Mouse (Mus musculus) cortical plate, adult 2 months (tissue): ENCODE measurements around the gene Aspa. TPM values are rescaled to one million over a fixed set of nuclear protein-coding genes. Genes with fewer than 3 reads are reported as not detected.
A peak's percentile ranks its signal among the peaks of the same experiment; 100 is the strongest.

Experiments
- H3K27ac ChIP-seq: fragments of 200-500 bp; 2 replicates; pipeline ENCODE4 v1.5.1; 2012; ENCODE audit warnings: low read length, control low read depth, inconsistent platforms; ENCODE audit not compliant: insufficient read depth
- H3K4me1 ChIP-seq: fragments of 200-500 bp; 2 replicates; pipeline ENCODE4 v1.6.1; 2011; ENCODE audit warnings: low read length; ENCODE audit not compliant: control insufficient read depth, insufficient read depth
- H3K4me3 ChIP-seq: fragments of 200-500 bp; 2 replicates; pipeline ENCODE4 v1.5.1; 2011; ENCODE audit warnings: mild to moderate bottlenecking, low read length, control low read depth; ENCODE audit not compliant: insufficient read depth
- CTCF ChIP-seq: fragments of 200-500 bp; IDR thresholded peaks from 2 replicates; pipeline ENCODE4 v1.5.1; 2011; ENCODE audit warnings: mild to moderate bottlenecking, control low read depth, low read length; ENCODE audit not compliant: insufficient read depth; ENCODE audit errors: extremely low read depth
- POLR2A ChIP-seq: fragments of 200-500 bp; IDR thresholded peaks from 2 replicates; pipeline ENCODE4 v1.6.1; 2011; ENCODE audit warnings: mild to moderate bottlenecking, low read length, control low read depth; ENCODE audit not compliant: insufficient read depth; ENCODE audit errors: extremely low read depth
- polyA plus RNA-seq: library from polyadenylated mRNA; depleted of rRNA; stranded (reverse); fragments of >200 nt; gene quantifications from 2 replicates; pipeline ENCODE4 v1.2.3, GENCODE M21; 2012

The Aspa gene
- polyA plus RNA-seq, 1 experiment, result 34.3 TPM

DNA sequence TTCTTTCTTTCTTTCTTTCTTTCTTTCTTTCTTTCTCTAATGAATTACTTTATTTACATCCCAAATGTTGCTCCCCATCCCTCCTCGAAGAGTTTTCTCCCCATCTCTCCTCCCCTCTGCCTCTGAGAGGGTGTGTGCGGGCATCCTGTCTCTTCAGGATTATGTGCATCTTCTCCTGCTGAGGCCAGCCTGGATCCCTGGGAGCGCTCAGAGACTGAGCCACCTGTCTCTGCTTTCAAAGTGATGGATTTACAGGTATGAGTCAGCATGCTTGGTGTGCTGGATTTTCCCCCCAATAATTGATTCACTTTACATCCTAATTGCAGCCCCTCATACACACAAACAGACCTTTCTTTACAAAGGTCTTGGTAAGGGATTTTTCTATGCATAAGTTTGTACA lies 13.4 kb downstream of the Aspa start:
- TF ChIP-seq CTCF, result no peak
- no peak for TF ChIP-seq POLR2A
- Histone ChIP-seq H3K27ac (no peak overlapping the region), H3K4me3 (no peak overlapping the region), H3K4me1 (no peaks in the 10 kb centered on the region)

DNA sequence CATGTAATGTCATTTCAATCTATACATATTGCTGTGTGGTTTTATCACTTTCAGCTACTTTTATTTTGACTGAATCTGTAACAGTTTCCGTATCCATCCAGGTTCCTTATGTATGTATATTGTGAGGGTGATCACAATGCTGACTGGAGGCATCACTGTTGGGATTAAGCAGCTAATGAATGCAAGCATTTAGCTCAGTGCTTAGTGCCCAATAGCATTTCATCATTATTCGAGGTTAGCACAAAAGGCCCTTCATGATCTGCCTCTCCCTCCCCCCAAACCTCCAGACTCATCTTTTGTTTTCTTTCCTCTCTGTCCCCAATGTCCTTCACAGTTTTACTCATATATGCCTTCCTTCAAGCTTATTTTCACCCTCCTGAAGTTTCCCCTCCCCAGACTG lies 26.3 kb downstream of the Aspa start:
- TF ChIP-seq CTCF (no peak), POLR2A (no peak)
- H3K27ac ChIP-seq, result peak overlapping the region; percentile 81; the same call in 1 of the 2 replicates
- H3K4me1 ChIP-seq, result no peaks in the 10 kb centered on the region

DNA sequence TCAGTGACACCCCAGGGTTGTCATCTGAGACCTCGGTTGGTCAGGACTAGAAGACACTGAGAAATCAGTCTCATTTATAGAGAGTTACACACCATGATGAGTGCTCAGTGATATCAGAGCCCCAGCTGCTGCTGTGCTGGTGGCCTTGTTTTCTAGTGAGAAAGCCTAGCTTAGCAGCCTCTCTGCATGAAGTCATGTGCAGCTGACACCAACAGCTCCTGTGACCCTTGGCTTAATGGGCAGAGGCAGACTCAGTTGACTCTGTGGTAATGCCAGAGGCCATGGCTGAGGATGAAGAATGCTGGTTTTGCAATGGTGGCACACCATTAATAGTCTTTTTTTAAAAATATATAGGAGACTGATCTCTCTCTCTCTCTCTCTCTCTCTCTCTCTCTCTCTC lies 39.8 kb downstream of the Aspa start:
- Histone ChIP-seq H3K4me3 (no peak overlapping the region), H3K27ac (peak overlapping the region; percentile 54; the same call in 1 of the 2 replicates), H3K4me1 (no peaks in the 10 kb centered on the region)
- TF ChIP-seq CTCF, result no peak
- TF ChIP-seq POLR2A, result no peak

More for the DNA sequence above, 26.3 kb downstream of the Aspa start:
- H3K4me3 ChIP-seq, result no peak overlapping the region

DNA sequence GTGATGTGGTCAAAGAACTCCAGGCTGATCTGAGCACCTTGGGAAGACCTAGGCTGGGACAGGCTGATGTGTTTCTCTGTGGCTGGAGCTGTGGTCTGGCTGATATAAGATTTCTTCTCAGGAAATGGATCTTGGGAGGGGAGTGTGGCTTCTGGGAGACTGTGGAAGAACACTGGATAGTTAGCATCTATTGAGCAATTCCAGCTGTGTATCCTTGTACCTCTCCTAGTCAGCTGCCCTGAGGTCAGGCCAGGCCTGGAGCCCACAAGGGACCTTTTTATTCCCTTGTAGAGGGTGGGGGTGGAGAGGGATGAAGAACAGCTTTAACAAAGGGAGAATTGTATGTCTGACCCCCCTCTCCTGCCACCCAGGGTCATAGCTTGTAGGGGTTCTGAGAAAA lies 45.0 kb downstream of the Aspa start:
- peak overlapping the region; percentile 81; the same call in 1 of the 2 replicates for H3K27ac ChIP-seq
- no peak overlapping the region for H3K4me3 ChIP-seq
- TF ChIP-seq POLR2A (no peak), CTCF (no peak)
- no peaks in the 10 kb centered on the region for H3K4me1 ChIP-seq

DNA sequence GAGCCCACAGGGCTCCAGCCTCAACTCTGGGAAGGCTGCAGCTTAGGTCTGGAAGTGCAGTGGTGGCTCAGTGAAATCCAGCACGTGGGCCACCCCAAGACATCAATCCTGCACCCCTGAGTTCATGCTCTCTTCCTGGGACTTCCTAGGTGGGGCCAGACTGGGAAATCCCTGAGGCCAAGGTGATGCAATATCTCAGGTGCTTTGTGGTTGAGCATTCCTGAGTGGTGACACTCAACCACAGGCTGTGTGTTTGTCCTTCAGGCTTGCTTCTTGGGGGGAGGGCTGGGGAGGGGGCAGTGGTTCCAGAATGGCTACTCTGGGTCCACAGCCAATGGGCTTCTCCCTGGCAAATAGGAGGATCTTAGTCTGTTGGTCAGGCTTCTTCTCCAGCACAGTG lies 45.5 kb downstream of the Aspa start:
- TF ChIP-seq POLR2A (no peak), CTCF (no peak)
- H3K4me1 ChIP-seq, result no peaks in the 10 kb centered on the region
- no peak overlapping the region for H3K4me3 ChIP-seq
- H3K27ac ChIP-seq, result peak overlapping the region; percentile 76; the same call in 1 of the 2 replicates

DNA sequence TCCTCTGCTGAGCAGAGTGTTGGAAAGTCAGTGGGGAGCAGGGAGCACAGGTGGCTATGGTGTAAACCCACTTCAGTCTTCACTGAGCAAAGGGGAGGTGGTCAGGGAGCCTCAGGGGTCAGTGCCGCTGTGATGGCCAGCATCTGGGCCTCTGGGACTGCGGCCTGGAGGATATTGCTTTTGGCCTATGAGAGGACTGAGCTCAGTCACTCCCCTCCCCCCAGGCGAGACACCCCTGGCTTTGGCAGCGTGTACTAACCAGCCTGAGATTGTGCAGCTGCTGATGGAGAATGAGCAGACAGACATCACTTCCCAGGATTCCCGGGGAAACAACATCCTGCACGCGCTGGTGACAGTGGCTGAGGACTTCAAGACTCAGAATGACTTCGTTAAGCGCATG lies 46.0 kb downstream of the Aspa start:
- H3K4me3 ChIP-seq, result no peak overlapping the region
- H3K4me1 ChIP-seq, result no peaks in the 10 kb centered on the region
- TF ChIP-seq CTCF (no peak), POLR2A (no peak)
- H3K27ac ChIP-seq, result peak overlapping the region; percentile 76; the same call in 1 of the 2 replicates

DNA sequence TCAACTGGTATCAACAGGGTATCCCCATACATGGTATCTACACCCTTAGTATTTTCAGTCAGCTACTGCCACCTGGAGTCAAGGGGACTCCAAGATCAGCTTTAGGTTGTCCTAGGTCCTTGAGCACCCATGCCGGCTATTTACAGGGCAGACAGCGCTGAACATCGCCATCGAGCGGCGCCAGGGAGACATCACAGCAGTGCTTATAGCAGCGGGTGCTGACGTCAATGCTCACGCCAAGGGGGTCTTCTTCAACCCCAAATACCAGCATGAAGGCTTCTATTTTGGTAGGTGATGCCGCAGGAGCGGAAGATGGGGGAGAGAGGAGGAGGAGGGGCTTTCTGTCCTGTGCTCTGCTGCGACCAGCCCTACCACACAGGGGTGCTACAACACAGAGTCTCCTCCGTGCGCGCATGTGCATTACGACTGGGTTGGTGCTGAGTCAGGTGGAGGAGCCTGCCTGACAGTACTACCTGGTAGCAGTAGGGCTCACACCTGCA lies 47.8 kb downstream of the Aspa start:
- H3K4me3 ChIP-seq, result peak overlapping the region; percentile 27
- H3K4me1 ChIP-seq, result no peaks in the 10 kb centered on the region
- no peak overlapping the region for H3K27ac ChIP-seq
- TF ChIP-seq POLR2A (peak; percentile 62; the same call in 1 of the 2 replicates), CTCF (peak; percentile 63)

DNA sequence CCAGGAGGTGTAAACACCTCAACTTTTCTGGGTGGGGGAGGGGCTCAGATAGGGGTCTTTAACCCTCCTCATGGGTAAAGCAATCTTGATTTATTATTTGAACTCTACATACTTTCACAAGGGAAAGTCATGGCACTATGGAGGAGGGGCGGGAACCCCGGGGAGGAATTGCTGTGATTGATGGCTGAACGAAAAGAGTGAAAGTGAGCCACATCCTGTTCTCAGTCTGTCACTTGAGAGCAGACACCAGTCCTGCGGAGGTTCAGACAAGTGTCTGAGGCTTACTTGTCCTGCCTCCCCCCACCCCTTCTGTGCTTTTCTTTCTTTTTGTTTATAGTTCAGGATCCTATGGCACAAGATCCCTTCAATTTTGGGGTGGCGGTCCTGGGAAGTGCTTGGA lies 48.7 kb downstream of the Aspa start:
- no peak for TF ChIP-seq CTCF
- no peak for TF ChIP-seq POLR2A
- H3K4me3 ChIP-seq, result no peak overlapping the region
- H3K4me1 ChIP-seq, result no peaks in the 10 kb centered on the region
- no peak overlapping the region for H3K27ac ChIP-seq

DNA sequence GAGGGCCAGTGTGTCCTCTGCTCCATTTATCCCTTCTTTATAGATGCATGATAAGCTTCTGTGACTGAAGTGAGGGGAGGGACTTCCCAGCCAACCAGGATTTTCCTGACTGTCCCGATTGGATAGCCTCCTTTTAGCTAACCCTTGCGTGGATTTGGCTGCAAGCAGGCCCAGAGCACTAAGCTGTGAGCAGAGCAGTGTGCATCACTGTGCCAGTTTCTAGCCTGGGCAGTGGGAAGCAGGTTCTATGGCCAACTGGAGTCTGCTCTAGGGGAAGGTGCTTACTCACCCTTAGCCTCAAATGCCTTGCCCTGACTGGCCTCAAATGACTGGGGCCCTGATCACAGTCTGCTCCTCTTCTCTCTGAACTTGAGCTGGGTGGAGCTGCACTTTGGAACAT lies 54.6 kb downstream of the Aspa start:
- no peak overlapping the region for H3K4me3 ChIP-seq
- H3K4me1 ChIP-seq, result no peaks in the 10 kb centered on the region
- TF ChIP-seq CTCF (no peak), POLR2A (no peak)
- H3K27ac ChIP-seq, result no peak overlapping the region

DNA sequence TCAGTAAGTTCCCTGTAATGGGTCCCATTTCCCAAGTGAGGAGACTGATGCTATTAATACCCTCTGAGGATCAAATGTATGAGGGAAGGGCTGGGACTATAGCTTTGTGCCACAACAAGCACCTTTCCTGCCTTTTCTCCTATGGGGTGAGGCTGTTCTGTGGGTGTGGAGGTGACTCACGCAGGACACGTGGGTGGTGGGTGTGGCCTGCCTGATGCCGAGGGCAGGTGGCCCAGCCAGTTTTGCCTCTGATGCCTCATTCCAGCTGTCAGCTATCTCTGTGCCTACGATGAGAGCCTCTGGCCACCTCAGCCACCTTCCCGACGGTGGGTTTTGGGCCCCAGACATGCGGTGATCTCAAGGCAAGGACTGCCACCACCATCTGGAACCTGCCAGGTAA lies 62.1 kb downstream of the Aspa start, which contains the start of gene Trpv3:
Gene Trpv3, plus strand, starts transcription at position 122 of the 400 bp plus-strand sequence.
- TF ChIP-seq CTCF (no peak), POLR2A (no peak)
- H3K27ac ChIP-seq, result no peak within 1 kb of the TSS
- H3K4me3 ChIP-seq, result no peak within 1 kb of the TSS
- H3K4me1 ChIP-seq, result no peaks in the 10 kb centered on the region

DNA sequence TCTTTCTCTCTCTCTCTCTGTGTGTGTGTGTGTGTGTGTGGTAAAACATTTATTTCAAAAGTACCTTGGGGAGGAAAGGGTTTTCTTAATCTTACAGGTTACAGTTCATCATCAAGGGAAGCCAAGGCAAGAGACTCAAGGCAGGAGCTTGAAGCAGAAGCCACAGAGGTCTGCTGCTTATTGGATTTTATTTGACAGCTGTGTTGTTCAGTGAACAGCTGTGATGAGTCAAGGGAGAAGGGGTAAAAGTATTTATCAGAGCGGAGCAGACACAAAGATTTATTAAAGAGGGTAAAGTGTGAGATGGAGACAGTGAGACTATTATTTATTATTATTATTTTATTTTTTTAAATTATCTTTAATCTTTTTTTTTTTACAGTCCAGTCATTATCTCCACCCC lies 68.0 kb downstream of the Aspa start:
- no peak overlapping the region for H3K4me3 ChIP-seq
- H3K4me1 ChIP-seq, result no peaks in the 10 kb centered on the region
- TF ChIP-seq CTCF (no peak), POLR2A (no peak)

More for the DNA sequence above, 68.0 kb downstream of the Aspa start:
- H3K27ac ChIP-seq, result no peak overlapping the region
